Mouse (Mus musculus) urinary bladder, postnatal 36 days (tissue): Measurements from ENCODE around the gene 1700003E16Rik.

ENCODE experiments used
- DNase-seq, 2 experiments: peaks; one replicate each; pipeline ENCODE4 v3.0.0; 2022; ENCODE audit warnings: low spot score in 2 of 2, mixed read lengths in 1 of 2

The 1700003E16Rik gene

GRCm38 (mm10) chr6:83205851-83206250 is 49.6 kb downstream of the 1700003E16Rik start:
- no peak for DNase-seq

- no peak for DNase-seq
These were observed 50.1 kb downstream of the 1700003E16Rik start for GRCm38 (mm10) chr6:83206321-83206720.

DNA sequence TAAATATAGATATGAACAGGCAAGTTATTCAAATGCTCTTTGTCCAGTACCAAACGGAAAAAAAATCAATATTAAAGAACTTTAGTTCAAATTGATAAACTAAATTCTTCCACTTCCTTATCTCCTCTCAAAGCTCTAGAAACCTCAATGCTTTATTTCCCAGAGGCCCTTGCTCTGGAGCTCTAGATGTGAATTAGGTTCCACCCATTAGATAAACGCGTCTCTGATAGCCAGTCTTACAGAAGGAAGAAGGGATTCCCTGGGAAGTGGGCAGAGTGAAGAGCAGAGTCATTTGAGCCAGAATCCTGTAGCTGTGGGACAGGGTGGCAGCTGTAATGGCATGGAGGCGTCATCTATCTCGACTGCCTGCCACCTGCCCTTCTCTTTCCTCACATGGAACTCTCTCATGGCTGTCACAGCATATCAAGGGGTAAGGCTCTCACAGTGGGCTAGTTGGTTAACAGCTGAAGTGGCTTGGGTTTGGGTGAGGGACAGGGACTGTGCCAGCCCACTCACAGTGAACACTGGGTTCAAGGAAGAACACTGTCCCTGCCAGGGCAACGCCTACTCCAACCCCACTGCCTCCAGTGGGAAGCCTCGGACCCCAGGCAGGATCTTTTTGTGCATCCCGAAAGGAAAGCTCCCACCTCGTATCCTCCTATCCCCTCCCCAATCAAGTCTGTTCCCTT is 51.3 kb downstream of the 1700003E16Rik start:
- DNase-seq, result no peak

- no peak for DNase-seq
These were observed 51.8 kb downstream of the 1700003E16Rik start for GRCm38 (mm10) chr6:83208050-83208400.

DNA sequence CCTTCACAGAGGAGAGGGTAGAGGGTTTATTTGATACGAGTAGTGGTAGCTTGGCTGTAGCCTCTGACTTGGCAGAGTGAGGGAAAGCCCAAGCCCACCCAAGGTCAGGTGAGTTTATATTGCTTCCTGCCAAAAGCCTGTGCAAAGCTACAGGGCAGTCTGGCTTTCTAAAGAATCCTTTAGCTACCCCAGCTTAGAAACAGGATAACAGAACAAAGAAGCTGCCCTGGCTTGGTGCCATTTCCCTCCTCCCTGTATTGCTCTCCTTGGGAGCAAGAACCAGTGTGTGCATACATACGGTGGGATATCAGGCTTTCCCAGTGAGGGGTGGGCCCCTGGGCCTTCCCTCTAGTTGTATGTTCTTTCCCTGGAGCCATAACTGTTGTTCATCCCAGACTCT is 54.3 kb downstream of the 1700003E16Rik start:
- no peak for DNase-seq

- DNase-seq, result no peak
These were observed 55.3 kb downstream of the 1700003E16Rik start for GRCm38 (mm10) chr6:83211526-83211925.
